Mouse (Mus musculus): ENCODE measurements around the gene Cdh8.

DNA sequence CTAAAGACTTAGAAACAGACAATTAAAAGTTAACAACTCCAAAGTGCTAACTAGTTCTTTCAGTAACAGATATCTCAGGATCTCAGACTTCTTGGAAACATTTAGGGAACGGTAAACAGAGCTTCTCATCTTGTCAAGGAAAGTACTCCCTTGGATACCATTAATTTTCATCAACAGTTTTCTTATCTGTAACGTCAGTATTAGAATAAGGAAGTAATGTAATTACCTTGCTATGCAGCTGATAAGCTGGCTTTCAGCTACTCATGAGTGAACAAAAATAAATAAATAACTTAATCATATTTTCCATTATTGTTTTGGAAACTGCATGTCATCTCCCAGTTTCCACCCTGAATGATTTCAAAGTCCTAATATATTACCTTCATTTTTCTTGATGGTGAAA lies 317.8 kb downstream of the Cdh8 start:
- TF ChIP-seq CTCF (conservative IDR thresholded peaks at IDR 0.05; ENCODE audit: insufficient read depth, insufficient read length, low read depth, low read length) (no peak), POLR2A (IDR thresholded peaks at IDR 0.05; ENCODE audit: low read depth, low read length) (no peak)

Measured in kidney, adult 2 months (tissue).